Mouse (Mus musculus) cerebellum, adult 11 months (tissue): ENCODE measurements around the gene Fmnl1.
A peak's percentile ranks its signal among the peaks of the same experiment; 100 is the strongest.

ENCODE experiments used
- DNase-seq: peaks from one replicate; pipeline ENCODE4 v3.0.0; 2022

The Fmnl1 gene

DNA sequence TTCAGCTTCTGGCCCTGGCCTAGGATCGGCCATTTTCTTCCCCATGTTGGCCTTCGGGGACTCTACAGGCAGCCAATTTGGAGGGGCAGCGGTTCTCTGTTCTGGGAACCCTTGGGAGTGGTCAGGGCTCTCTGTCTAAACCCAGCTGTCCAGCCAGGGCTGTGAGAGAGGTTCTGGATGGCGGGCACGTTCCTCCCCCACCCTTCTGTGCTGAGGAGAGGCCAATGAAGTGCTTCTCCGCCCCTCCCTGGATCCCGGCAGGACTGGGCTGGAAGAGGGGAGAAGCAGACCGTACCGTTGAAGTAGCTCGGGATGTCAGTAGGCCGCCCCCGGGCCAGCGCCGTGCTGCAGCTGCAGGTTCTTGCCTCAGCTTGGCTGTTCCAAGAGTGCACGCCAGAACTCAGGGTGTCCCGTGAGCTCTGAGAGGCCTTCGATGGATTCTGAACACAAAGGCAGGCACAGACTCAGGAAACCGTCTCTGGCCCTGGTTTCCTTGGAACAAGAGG is 53.1 kb downstream of the Fmnl1 start:
- DNase-seq = no peak

DNA sequence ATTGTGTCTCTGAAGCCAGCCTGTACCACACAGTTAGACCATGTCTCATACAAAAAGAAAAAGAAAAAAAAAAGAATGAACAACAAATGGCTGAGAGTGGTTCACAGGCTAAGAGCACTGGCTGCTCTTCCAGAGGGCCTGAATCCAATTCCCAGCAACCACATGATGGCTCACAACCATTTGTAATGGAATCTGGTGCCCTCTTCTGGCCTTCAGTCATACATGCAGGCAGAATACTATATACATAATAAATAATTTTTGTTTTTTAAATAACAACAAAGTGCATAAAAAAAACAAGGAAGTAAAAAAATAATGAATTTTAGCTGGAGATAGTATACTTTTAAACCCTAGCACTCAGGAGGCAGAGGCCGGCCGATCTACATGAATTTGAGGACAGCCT is 58.7 kb downstream of the Fmnl1 start:
- DNase-seq = no peak

GRCm38 (mm10) chr11:103230626-103231025 is 59.7 kb downstream of the Fmnl1 start:
- DNase-seq = no peak

- no peak for DNase-seq
Measured at GRCm38 (mm10) chr11:103231367-103231766, 60.5 kb downstream of the Fmnl1 start.

DNA sequence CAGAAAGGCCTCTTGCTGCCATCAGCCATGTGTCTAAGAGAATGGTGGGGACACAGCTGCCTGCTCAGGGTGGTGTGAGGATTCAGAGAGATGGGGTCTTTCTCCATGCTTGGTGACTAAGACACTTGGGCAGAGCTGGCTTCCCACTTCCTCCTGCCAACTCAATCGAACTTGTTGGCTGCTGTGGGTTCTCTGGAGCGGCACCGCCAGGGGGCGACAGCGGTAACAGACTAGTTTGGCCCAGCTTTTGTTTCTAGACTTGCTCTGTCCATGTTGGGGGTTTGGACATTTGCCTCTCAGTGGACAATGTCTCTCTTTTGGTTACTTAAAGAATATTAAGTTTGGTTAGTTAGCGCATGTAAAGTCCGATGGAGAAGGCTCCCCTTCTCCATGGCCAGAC is 62.1 kb downstream of the Fmnl1 start:
- DNase-seq = peak; percentile 75

DNA sequence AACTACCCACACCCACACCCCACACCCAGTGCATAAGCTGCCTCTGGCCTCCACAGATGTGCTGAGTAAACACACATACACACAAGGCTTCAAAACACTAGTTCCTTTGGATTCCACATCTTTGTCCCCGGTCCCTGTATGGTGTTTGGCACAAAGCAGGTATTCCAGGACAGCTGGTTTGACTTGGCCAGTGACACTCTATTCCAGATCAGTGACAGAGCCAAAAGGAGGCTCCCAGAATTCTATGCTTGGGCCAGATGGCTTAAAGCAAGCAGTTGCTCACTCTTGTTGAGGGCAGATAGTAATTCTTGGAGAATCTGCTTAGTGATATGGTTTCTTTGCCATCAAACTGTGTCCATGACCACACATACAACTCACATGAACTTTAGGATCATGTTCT is 63.5 kb downstream of the Fmnl1 start:
- DNase-seq = no peak

- DNase-seq = no peak
Measured at GRCm38 (mm10) chr11:103235702-103236101, 64.8 kb downstream of the Fmnl1 start.

- DNase-seq = no peak
Measured at GRCm38 (mm10) chr11:103236431-103236830, 65.5 kb downstream of the Fmnl1 start.

GRCm38 (mm10) chr11:103236903-103237302 is 66.0 kb downstream of the Fmnl1 start:
- no peak for DNase-seq

DNA sequence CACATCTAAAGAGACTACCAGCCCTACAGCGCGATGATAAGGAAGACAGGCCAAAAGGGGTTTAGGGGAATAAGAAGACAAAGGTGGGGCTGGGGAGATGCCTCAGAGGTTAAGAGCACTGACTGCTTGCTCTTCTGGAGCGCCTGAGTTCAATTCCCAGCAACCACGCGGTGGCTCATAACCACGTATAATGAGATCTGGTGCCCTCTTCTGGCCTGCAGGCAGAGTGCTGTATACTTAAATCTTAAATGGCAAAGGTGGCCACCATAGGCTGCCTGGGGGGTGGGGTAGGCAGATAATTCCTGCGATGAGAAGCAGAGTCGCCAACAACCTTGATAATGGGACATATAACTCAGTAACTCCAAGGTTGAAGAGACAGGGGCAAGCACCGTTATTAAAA is 66.8 kb downstream of the Fmnl1 start:
- DNase-seq = no peak

DNA sequence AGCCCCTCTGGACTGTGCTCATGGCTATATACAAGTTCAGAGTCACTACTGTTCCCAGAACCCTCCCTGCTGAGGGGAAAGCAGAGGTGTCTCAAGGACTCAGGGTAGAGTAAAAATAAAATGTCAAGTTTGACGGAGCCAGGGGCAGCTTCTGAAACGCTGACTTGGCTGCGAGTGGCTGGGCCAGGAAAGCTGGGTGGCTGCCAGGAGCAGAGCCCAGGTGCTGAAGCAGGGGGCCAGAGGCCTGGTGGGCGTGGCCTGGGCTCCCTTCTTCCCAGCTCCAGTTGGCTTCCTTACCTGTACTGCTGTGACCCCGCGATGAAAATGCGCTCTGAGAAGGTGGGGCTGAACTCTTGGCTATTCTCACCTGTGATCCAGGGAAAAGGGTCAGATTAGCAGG is 69.8 kb downstream of the Fmnl1 start:
- DNase-seq = no peak

DNA sequence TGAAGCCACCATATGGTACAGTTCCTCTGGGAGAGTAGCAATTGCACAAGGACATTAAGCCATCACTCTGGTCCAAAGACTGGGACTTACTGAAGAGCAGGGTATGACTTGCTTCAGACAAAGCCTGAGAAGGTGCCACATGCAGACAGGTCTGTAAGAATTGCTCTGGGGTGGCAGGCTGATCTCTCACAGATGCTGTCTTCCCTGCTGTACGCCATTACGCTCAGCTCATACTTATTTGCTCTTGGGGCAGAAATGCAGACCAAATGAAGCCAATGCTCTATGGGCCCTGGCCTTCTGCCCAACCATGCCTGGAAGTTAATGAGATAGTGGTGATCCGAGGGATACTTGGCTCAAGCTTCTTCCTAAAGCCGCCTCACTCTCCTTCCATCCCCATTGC is 73.9 kb downstream of the Fmnl1 start:
- peak; percentile 46 for DNase-seq

DNA sequence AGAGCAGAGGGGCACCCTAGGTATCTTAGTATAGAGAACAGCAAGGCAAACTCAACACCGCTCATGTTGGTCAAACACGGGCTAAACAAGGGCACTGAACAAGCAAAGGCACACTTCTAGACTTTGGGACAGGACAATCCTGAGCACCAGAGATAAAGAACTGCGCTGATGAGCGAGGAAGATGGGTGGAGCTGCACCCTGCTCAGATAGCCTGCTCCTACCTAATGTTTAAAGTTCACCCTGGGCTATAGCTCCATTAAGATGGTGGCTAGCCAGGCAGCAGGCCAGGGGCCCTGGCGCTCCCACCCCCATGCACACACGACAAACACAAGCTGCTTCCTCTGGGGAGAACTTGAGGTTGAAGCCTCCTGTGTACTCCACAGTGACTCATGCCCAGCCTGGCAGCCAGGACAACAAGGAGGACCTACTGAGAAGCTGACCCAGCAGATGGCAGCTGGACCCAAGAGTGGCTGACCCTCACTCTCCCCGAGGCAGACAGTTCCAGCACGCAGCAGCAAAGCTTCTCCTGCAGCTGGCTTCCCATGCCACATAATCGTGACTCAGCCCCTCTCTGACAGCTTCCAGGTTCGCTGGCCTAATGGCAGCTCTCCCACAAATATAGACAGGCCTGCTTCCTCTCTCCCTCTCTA is 75.3 kb downstream of the Fmnl1 start:
- DNase-seq = no peak

DNA sequence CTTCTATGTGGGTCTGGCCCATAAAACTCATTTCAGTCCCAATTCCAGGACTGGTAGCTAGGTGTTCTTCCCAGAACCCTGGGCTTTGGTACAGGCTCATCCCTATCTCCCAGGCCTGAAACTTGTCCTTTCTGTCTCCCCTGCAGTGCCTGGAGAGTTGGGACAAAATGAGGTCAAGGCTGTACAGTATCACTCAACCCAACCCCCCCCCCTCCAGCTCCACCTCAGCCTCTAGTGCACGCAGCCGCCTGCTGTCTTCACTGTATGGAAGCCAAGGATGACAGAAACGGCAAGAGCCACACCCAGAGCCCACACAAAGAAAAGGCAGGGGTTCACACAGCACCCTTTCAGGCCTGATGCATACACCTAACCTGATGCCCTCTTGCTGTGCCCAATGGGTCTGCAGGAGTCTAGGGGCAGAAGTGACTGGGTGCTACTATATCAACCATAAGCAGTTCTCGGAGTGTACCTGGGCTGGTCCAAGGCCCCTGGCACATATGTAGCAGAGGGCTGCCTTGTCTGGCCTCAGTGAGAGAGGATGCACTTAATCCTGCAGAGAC is 75.9 kb downstream of the Fmnl1 start:
- DNase-seq = no peak

DNA sequence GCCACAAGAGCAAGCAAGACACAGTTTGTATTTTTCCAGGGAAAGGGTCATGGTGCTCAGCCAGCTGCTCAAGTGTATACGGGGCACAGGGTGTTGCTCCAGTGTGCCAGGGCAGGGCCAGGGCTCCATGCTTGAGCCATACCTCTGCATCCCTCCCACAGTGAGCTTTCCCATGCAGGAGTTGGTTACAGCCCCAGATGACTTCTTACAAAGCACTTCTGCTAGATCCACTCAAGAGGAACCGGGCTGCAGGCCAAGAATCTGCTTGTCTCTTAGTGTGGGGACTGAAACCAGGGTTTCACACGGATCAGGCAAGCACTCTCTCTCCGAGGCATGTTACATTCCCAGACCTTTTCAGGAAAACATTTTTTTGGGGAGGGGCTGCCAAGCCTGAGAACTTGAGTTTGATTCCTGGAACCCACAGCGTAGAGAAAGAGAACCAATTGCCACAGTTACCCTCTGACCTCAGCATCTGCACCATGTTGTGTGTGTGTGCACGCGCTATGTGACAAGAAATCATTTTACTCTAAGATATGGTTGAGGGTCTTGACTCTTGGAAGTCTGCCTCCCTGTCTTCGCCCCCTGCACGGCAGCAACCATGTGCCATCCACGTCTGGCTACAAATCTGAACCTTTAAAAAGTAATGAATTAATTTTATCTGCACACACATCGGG is 76.7 kb downstream of the Fmnl1 start:
- DNase-seq = peak; percentile 49
